Mouse (Mus musculus): ENCODE results near the gene Mrpl54.

GRCm38 (mm10) chr10:81268056-81268455 lies 1.3 kb upstream of the Mrpl54 start:
- TF ChIP-seq POLR2A (IDR thresholded peaks at IDR 0.05; ENCODE audit: borderline replicate concordance, extremely low read depth, low read depth, low read length): peak; percentile 88; the same call in 1 of the 2 replicates
- no peak for TF ChIP-seq CTCF (IDR thresholded peaks at IDR 0.05; ENCODE audit: insufficient read depth, low read length)

All from lung, adult 2 months (tissue).